Mouse (Mus musculus) layer of hippocampus, adult 2 months (tissue): ENCODE data around the gene Rpl9-ps1. TPM values are rescaled to one million over a fixed set of nuclear protein-coding genes. Genes with fewer than 3 reads are reported as not detected.

Experiments
- DNase-seq, 2 experiments: peaks; one replicate each; pipeline ENCODE4 v3.0.0; 2022; ENCODE audit warnings: low spot score in 2 of 2
- H3K27ac ChIP-seq: fragments of 200-600 bp; 2 replicates; pipeline ENCODE4 v1.8.1; 2022
- H3K4me3 ChIP-seq: fragments of 200-600 bp; 2 replicates; pipeline ENCODE4 v1.8.1; 2022; ENCODE audit warnings: mild to moderate bottlenecking
- CTCF ChIP-seq: fragments of 200-600 bp; conservative IDR thresholded peaks from 2 replicates; pipeline ENCODE4 v1.8.1; 2022; ENCODE audit warnings: antibody characterized with exemption, mild to moderate bottlenecking, moderate library complexity
- total RNA-seq, 2 experiments: library from RNA; stranded (reverse); gene quantifications; 2 replicates each; pipeline ENCODE4 v1.2.3; 2021

The Rpl9-ps1 gene
- total RNA-seq, 2 experiments from 2014 or later: not detected

DNA sequence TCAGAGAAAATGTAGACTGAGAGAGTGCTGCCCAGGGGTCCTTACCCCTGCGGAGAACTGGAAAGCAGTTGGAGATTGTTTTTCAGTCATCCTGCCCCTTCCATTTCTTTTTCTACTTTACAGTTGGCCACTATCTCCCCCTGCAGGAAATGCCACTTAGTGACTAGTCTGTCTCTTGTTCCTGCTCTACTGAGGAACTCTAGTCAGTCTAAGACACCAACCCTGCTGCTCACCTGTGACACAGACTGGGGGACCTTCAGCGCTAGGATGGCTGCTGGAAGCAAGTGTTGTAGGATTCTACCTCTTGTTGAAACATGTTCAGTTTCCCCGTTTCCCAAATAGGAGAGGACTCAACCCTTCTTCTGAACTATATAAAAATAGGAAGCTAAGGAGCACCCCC is 5.9 kb downstream of the Rpl9-ps1 start:
- Histone ChIP-seq H3K27ac (no peak overlapping the region), H3K4me3 (no peak overlapping the region)
- no peak for DNase-seq
- peak; percentile 51 for TF ChIP-seq CTCF

DNA sequence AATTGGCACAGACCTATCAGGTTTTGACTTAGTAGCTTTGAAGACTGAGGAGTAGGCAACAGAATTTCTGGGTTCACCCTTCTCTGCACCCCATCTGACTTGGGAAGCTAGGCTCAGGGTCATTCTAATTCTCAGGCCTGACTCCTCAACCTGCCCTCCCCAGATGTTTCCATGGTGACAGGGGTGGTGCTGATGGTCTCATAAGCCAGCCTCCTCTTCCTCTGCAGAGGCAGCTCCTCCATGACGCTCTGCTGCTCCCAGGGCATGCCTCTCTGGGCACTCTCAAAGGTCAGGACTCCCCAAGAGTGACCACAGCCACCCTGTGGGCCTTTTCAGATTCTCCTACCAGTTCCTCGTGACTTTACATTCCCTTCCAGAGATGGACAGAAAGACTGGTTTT is 6.5 kb downstream of the Rpl9-ps1 start:
- no peak for TF ChIP-seq CTCF
- H3K27ac ChIP-seq: no peak overlapping the region
- H3K4me3 ChIP-seq: no peak overlapping the region
- DNase-seq: no peak

DNA sequence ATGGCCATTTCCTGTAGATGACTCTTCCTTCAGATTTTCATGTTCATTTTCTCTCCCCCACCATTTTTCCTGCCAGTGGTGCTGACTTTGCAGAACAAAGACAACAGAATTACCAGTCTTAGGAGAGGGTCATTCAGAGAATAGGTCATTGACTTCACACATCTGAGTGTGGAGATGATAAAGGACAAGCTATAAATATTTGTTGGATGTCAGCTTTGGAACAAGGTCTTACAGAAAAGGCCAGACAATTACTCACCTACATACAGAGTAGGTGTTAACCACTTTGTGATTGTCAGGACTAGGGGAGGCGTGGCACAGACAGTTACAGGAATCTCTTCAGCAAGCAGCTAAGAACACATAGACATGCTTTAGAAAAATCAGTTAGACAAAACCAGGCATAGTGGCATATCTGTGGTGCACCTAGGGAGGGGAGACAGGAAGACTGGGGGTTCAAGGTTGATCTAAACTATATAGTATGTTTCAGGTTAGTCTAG is 8.6 kb downstream of the Rpl9-ps1 start:
- no peak for TF ChIP-seq CTCF
- no peak overlapping the region for H3K4me3 ChIP-seq
- DNase-seq: no peak

DNA sequence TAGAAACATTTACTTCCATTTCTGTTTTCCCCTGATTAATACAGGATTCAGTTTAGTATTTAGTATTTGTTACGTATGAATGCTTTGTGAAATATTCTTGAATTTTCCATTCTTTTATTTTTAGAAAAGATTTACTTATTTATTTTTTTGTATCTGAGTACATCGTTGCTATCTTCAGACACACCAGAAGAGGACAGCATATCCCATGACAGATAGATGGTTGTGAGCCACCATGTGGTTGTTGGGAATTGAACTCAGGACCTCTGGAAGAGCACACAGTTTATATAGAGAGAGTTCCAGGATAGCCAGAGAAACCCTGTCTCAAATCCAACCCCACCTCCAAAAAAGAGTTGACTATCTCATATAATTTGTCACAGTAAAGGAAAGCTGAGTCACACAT is 10.5 kb downstream of the Rpl9-ps1 start:
- no peak for DNase-seq
- Histone ChIP-seq H3K4me3 (no peak overlapping the region), H3K27ac (no peak overlapping the region)
- TF ChIP-seq CTCF: peak; percentile 59

More for the DNA sequence above, 8.6 kb downstream of the Rpl9-ps1 start:
- no peak overlapping the region for H3K27ac ChIP-seq

DNA sequence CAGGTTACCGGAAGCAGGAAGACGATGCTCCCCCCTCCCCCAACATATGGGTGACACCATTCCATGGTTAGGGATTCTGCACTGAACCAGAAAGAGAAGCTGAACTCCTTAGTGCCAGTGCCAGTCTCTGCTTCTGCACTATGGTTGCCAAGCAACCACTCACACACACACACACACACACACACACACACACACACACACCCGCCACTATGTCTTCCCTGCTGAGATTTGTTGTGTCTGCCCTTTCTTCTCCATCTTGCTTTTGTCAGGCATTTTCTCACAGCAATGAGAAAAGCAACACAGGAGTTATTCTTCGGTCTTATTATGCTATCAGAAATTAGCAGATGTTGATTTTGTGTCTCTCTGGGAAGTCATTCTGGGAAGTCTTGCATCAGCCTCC is 11.0 kb downstream of the Rpl9-ps1 start:
- TF ChIP-seq CTCF: no peak
- Histone ChIP-seq H3K4me3 (no peak overlapping the region), H3K27ac (no peak overlapping the region)
- DNase-seq: no peak

DNA sequence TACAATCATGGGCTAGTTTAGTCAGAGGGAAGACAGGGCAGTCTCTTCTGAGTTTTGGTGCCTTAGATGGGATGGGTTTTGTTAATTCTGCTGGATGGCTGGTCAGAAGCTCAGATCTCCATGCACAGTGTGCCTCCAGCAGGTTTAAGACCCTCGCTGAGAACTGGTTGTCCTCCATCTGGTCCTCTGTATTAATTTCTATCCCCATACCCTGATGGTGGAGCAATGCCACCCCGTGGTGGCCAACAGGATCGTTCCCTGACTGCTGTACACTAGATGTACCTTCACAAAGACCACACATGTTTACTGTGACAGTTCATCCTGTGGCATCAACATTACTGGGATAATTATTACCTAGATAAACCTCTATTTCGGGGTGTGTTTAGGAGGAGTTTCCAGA is 12.7 kb downstream of the Rpl9-ps1 start:
- Histone ChIP-seq H3K27ac (no peak overlapping the region), H3K4me3 (no peak overlapping the region)
- no peak for DNase-seq
- TF ChIP-seq CTCF: peak; percentile 56

DNA sequence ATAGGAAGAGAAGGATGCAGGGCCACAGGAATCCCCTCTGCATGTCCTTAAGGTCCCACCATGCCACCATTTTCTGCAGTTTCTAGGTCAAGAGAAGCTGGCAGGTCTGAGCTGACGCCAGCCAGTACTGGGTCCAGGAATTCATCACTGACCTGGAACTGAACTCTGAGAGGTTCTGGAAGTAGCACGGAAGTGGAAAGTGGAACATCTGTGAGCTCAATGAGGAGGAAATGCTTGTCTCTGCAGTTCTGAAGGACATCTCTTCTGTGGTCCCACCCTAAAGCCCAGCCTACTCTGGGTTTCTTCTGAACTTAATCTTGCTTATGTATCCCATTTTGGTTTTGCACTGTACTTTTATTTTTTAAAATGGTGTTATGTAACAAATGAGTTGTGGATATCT is 14.4 kb downstream of the Rpl9-ps1 start:
- no peak overlapping the region for H3K4me3 ChIP-seq
- H3K27ac ChIP-seq: no peak overlapping the region
- no peak for TF ChIP-seq CTCF
- no peak for DNase-seq

DNA sequence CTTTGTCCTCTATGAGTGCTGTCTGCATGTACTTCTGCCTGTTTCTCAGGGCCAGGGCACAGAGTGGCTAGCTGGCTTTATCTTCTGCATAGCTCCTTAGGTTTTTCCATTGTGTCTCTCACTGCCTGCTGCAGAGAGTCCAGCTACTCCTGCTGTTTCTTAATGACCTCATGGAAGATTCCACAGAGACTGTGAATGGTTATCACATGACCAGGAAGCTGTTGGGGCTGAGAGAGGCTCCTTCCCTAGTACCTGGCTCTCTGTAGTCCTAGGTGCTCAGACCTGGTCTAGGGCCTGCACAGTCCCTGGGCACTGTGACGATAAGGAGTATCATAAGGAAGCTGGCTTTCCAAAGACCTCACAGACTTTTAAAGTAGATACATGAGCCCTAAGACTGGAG is 14.8 kb downstream of the Rpl9-ps1 start:
- no peak overlapping the region for H3K27ac ChIP-seq

DNA sequence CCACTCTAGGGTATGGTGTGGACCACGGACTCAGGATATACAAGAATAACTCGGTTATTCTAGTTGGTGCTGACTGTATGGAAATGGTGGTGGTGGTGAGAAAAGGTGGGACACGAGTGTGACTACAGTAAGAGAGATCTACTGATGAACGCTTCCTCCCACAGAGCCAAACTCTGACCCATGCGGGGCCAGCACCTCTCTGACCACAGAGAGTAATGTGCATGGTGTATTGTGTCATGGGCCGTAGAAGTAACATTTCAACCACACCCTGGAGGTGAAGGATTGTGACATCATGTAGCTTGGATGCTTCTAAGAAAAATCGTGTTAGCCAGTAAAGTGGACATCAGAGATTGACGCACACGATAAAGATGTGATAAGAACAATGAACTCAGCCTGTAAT is 16.6 kb downstream of the Rpl9-ps1 start:
- Histone ChIP-seq H3K4me3 (no peak overlapping the region), H3K27ac (no peak overlapping the region)
- DNase-seq: no peak
- TF ChIP-seq CTCF: no peak

More for the DNA sequence above, 14.8 kb downstream of the Rpl9-ps1 start:
- H3K4me3 ChIP-seq: no peak overlapping the region
- no peak for TF ChIP-seq CTCF
- DNase-seq: no peak

DNA sequence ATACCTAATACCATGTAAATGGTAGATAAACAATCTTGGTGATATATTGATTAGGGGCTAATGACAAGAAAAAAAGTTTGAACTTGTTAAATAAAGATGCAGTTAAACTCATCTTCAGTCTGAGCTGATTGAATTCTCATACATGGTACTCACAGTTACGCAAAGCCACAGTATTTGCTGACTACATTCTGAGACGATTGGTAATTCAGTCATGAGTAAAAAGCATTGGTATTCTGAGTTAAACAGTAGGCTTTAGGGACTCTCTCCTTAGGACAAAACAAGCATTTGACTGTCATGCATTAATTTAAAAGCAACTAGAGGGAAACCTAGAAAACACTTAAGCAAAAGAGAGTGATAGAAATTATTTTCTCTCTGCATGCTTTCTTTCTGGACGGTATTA is 21.8 kb downstream of the Rpl9-ps1 start:
- Histone ChIP-seq H3K27ac (no peak overlapping the region), H3K4me3 (no peak overlapping the region)
- TF ChIP-seq CTCF: no peak
- DNase-seq: no peak

DNA sequence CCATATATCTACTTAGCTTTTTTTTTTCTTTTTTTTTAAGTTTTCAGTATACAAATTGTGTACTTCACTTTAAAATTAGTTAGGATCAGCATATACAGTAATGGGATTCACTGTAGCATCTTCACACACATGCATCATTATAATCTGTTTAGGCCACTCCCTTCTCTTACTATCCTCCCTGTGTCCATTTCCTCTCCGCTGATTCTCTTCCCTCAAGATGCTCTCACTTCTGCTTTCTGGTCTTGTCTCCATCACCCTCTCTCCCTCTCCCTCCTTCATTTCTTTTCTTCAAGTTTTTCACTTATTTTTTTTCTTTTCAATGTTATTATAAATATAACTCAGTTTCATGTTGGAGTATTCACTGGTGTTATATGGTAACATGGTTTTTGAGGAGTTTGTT is 26.4 kb downstream of the Rpl9-ps1 start:
- no peak for TF ChIP-seq CTCF
- no peak for DNase-seq
- Histone ChIP-seq H3K4me3 (no peak overlapping the region), H3K27ac (no peak overlapping the region)

DNA sequence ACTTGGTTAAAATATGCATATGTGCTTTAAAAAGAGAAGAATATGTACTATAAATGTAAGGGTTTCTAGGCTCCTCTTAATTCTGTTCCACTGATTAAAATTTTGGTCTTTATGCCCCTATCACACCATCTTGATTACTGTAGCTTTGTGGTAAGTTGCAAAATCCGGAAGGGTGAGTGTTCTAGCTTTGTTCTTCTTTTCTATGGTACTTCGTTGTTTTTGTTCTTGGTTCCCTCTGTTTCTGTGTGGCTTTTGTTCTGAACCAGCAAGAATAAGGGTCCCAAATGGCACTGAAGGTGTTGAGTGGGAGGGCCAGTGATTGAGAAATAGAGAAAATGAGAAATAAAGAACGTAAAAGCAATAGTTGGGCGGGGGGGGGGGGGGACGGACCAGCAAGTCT is 27.2 kb downstream of the Rpl9-ps1 start:
- Histone ChIP-seq H3K27ac (no peak overlapping the region), H3K4me3 (no peak overlapping the region)
- no peak for DNase-seq
- TF ChIP-seq CTCF: no peak

DNA sequence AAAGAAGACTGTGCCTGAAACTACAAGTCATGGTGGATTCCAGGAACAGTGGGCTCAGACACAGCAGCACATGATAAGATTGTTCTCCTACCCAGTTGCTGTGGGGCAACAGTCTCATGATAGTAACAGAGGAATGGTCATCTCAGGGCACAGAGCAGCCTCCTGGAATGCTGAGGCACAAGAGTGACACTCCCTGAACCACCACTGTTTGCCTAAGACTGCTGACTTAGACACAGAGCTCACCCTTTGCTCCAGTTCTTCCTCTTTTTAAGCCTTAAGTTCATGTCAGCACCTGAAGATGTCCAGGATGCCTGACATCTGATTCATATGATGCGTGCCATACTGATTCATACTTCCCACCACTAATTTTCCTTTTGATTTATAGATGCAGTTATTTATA is 28.8 kb downstream of the Rpl9-ps1 start:
- Histone ChIP-seq H3K27ac (no peak overlapping the region), H3K4me3 (no peak overlapping the region)
- no peak for TF ChIP-seq CTCF
- no peak for DNase-seq

DNA sequence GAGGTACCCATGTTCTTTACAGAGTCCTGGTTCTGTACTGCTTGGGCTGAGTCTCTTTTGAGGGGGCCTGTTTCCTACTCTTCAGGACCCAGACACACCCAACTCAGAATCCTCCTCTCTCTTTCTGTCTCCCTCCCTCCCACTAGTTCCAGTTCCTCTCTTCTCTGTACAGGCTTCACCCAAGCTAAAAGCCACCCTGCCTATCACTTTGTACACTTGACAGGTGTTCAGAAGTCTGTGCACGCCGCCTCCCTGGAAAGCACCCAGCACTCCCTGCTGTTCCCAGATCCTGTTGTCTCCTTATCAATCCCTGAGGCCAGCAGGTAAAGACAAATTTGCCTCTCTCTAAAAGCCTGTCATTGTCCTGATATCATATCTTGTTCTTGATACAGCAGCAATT is 34.5 kb downstream of the Rpl9-ps1 start:
- no peak for DNase-seq
- no peak overlapping the region for H3K27ac ChIP-seq
- H3K4me3 ChIP-seq: no peak overlapping the region
- no peak for TF ChIP-seq CTCF

DNA sequence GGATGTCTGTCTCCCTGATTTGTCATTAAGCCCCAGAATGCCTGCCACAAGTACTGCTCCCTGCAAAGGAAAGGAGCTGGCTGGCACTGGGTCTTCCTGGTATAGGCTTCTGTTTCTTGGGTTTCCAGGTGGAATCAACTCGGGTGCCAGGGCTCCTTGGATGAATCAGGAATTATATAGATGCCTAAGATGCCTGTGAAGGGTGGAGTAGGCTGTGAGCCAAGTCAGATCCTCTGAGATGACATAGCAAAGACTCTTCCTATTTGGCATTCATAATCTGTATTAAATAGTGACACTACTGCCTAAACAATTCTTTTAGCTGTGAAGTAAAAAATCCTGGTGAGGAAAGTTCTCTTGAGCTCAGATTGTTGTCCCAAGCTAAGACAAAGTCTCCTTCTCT is 39.0 kb downstream of the Rpl9-ps1 start:
- DNase-seq: no peak
- no peak for TF ChIP-seq CTCF
- Histone ChIP-seq H3K27ac (no peak overlapping the region), H3K4me3 (no peak overlapping the region)
